Mouse (Mus musculus) CH12.LX (cell line): ENCODE measurements around the gene Me3. TPM values are rescaled to one million over a fixed set of nuclear protein-coding genes. Genes with fewer than 3 reads are reported as not detected.

Source experiments
- DNase-seq: peaks from one replicate; pipeline ENCODE4 v3.0.0-alpha.2; 2013; ENCODE audit errors: extremely low read depth
- H3K27ac ChIP-seq: 2 replicates; pipeline ENCODE4 v1.5.1; 2012; ENCODE audit warnings: low read depth, mild to moderate bottlenecking, control low read depth, moderate library complexity; ENCODE audit not compliant: insufficient read depth
- H3K27me3 ChIP-seq: replicated peaks from 2 replicates; pipeline ENCODE3; 2012; ENCODE audit warnings: inconsistent platforms
- H3K36me3 ChIP-seq, 2 experiments: replicated peaks in 1 of 2; 2 replicates each; pipeline versions ENCODE3 to v1.6.1; 2012; ENCODE audit warnings: inconsistent platforms in 1 of 2, low read length in 1 of 2, mild to moderate bottlenecking in 1 of 2, mixed read lengths in 1 of 2, moderate library complexity in 1 of 2; ENCODE audit not compliant: control insufficient read depth in 1 of 2, insufficient read depth in 1 of 2
- H3K4me1 ChIP-seq, 2 experiments: 2 replicates each; pipeline ENCODE4 v1.6.1; 2012; ENCODE audit warnings: inconsistent platforms in 1 of 2, moderate library complexity in 1 of 2; ENCODE audit not compliant: insufficient read depth in 2 of 2, control insufficient read depth in 1 of 2
- H3K4me2 ChIP-seq: 2 replicates; pipeline ENCODE4 v1.6.1; 2012; ENCODE audit warnings: low read depth, mild to moderate bottlenecking, control low read depth; ENCODE audit not compliant: poor library complexity, insufficient read depth, severe bottlenecking
- H3K4me3 ChIP-seq, 3 experiments: fragments of 150-350 bp in 1 of 3; sonication (generic) in 1 of 3; replicated peaks in 1 of 3; 2 replicates each; pipeline versions ENCODE3 to v1.5.1; 2011 to 2012; ENCODE audit warnings: low read depth in 2 of 3, low read length in 2 of 3, mild to moderate bottlenecking in 2 of 3, moderate library complexity in 2 of 3, control low read depth in 1 of 3, improper control_type of control experiment in 1 of 3, inconsistent platforms in 1 of 3, mixed read lengths in 1 of 3; ENCODE audit not compliant: poor library complexity in 1 of 3
- H3K79me2 ChIP-seq: replicated peaks from 2 replicates; pipeline ENCODE4 v1.6.1; 2012; ENCODE audit warnings: mild to moderate bottlenecking, moderate library complexity; ENCODE audit not compliant: control insufficient read depth, poor library complexity, insufficient read depth, severe bottlenecking; ENCODE audit errors: extremely low read depth
- H3K9ac ChIP-seq: 2 replicates; pipeline ENCODE4 v1.6.1; 2012; ENCODE audit warnings: low read depth, mild to moderate bottlenecking, control low read depth, moderate library complexity; ENCODE audit not compliant: insufficient read depth
- H3K9me3 ChIP-seq: replicated peaks from 2 replicates; pipeline ENCODE3; 2012; ENCODE audit warnings: low read length, inconsistent platforms, mixed read lengths
- BHLHE40 ChIP-seq: IDR thresholded peaks from 2 replicates; pipeline ENCODE4 v1.6.1; 2011; ENCODE audit warnings: mild to moderate bottlenecking, low read depth, low read length, improper control_type of control experiment
- CTCF ChIP-seq, 2 experiments: IDR thresholded peaks in 1 of 2; conservative IDR thresholded peaks in 1 of 2; 2 replicates each; pipeline ENCODE4 v1.5.1; 2011 to 2012; ENCODE audit warnings: low read depth in 2 of 2, low read length in 2 of 2, improper control_type of control experiment in 1 of 2, inconsistent platforms in 1 of 2, mild to moderate bottlenecking in 1 of 2, moderate library complexity in 1 of 2
- EP300 ChIP-seq: IDR thresholded peaks from 2 replicates; pipeline ENCODE4 v1.6.1; 2011; ENCODE audit warnings: low read length, improper control_type of control experiment
- ETS1 ChIP-seq: conservative IDR thresholded peaks from 2 replicates; pipeline ENCODE4 v1.6.1; 2012; ENCODE audit warnings: low read depth, mild to moderate bottlenecking, inconsistent platforms, low read length, improper control_type of control experiment, moderate library complexity
- GABPA ChIP-seq: IDR thresholded peaks from 2 replicates; pipeline ENCODE4 v1.6.1; 2012; ENCODE audit warnings: low read depth, low read length, improper control_type of control experiment, inconsistent platforms; ENCODE audit not compliant: insufficient replicate concordance
- KAT2A ChIP-seq: IDR thresholded peaks from 2 replicates; pipeline ENCODE4 v1.6.1; 2012; ENCODE audit warnings: low read length, improper control_type of control experiment, inconsistent platforms; ENCODE audit not compliant: insufficient replicate concordance
- MAZ ChIP-seq: IDR thresholded peaks from 2 replicates; pipeline ENCODE4 v1.6.1; 2012; ENCODE audit warnings: low read depth, mild to moderate bottlenecking, inconsistent platforms, low read length, improper control_type of control experiment, moderate library complexity
- MXI1 ChIP-seq: IDR thresholded peaks from 2 replicates; pipeline ENCODE4 v1.6.1; 2011; ENCODE audit warnings: mild to moderate bottlenecking, low read depth, low read length, improper control_type of control experiment
- MYC ChIP-seq: IDR thresholded peaks from 2 replicates; pipeline ENCODE4 v1.6.1; 2011; ENCODE audit warnings: low read depth, mild to moderate bottlenecking, improper control_type of control experiment, low read length
- NRF1 ChIP-seq: IDR thresholded peaks from 2 replicates; pipeline ENCODE4 v1.6.1; 2014; ENCODE audit warnings: low read depth, mild to moderate bottlenecking, inconsistent platforms, low read length, improper control_type of control experiment, moderate library complexity
- PAX5 ChIP-seq: IDR thresholded peaks from 2 replicates; pipeline ENCODE4 v1.6.1; 2012; ENCODE audit warnings: low read length, inconsistent platforms, mixed read lengths
- POLR2AphosphoS2 ChIP-seq: IDR thresholded peaks from 2 replicates; pipeline ENCODE4 v1.6.1; 2011; ENCODE audit warnings: low read depth, low read length, improper control_type of control experiment
- RCOR1 ChIP-seq: conservative IDR thresholded peaks from 2 replicates; pipeline ENCODE4 v1.6.1; 2012; ENCODE audit warnings: low read depth, mild to moderate bottlenecking, inconsistent platforms, low read length, improper control_type of control experiment
- SIN3A ChIP-seq: IDR thresholded peaks from 2 replicates; pipeline ENCODE4 v1.6.1; 2012; ENCODE audit warnings: low read length, improper control_type of control experiment, inconsistent platforms
- SMC3 ChIP-seq: IDR thresholded peaks from 2 replicates; pipeline ENCODE4 v1.6.1; 2011; ENCODE audit warnings: low read depth, low read length, improper control_type of control experiment
- TBP ChIP-seq: conservative IDR thresholded peaks from 2 replicates; pipeline ENCODE4 v1.6.1; 2011; ENCODE audit warnings: low read depth, low read length, improper control_type of control experiment
- TCF12 ChIP-seq: IDR thresholded peaks from 2 replicates; pipeline ENCODE4 v1.6.1; 2014; ENCODE audit warnings: low read depth, mild to moderate bottlenecking, inconsistent platforms, low read length, improper control_type of control experiment
- UBTF ChIP-seq: IDR thresholded peaks from 2 replicates; pipeline ENCODE4 v1.6.1; 2012; ENCODE audit warnings: low read depth, mild to moderate bottlenecking, inconsistent platforms, low read length, improper control_type of control experiment, moderate library complexity
- USF2 ChIP-seq: conservative IDR thresholded peaks from 2 replicates; pipeline ENCODE4 v1.6.1; 2011; ENCODE audit warnings: low read depth, low read length, improper control_type of control experiment
- ZMIZ1 ChIP-seq: IDR thresholded peaks from 2 replicates; pipeline ENCODE4 v1.6.1; 2012; ENCODE audit warnings: low read depth, mild to moderate bottlenecking, inconsistent platforms, low read length, improper control_type of control experiment
- dilution Hi-C: fragments of 300-500 bp; cut with MboI; formaldehyde crosslinking; loops from 2 replicates; pipeline ENCODE4 v1.14.3; 2020; ENCODE audit warnings: low sequenced_read_pairs; ENCODE audit not compliant: extremely low pct_unique_long_range_greater_than_20kb, extremely low pct_ligation_motif_present
- in situ Hi-C: fragments of 300-500 bp; cut with MboI; formaldehyde crosslinking; loops from 3 replicates; pipeline ENCODE4 v1.14.3; 2019; ENCODE audit warnings: low sequenced_read_pairs, low pct_ligation_motif_present, low pct_unique_long_range_greater_than_20kb, mixed read lengths
- polyA plus RNA-seq: library from polyadenylated mRNA; unstranded; fragments of >175 nt; gene quantifications from 2 replicates; pipeline ENCODE4 v1.2.1, GENCODE M21; 2012; ENCODE audit warnings: low read depth; ENCODE audit not compliant: insufficient read length
- total RNA-seq, 2 experiments: library from RNA; depleted of rRNA; stranded (reverse); fragments of 300-350 nt in 1 of 2; fragments of >200 nt in 1 of 2; gene quantifications; 2 replicates each; pipeline ENCODE4 v1.2.3; 2012 to 2014

The Me3 gene
- total and polyA plus RNA-seq, 3 experiments = not detected

DNA sequence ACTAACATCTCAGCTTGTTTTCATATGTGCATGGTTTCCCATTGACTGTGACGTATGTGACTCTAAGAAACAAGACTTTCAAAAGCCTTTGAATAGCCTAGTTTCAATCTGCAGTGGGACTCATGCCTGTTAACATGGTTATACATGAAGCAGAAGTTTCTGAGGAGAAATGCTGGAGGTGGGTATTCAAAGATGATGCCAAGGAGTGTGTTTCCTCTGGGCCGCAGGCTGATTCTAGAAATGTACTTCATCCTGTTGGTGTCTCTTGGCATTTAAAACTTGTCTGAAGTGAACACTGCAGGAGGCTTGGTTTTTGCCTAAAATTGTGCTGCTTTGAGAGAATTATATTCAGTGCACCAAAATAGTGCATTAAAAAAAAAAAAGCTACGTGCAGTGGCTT is 34.2 kb downstream of the Me3 start:
- DNase-seq = no peak
- Histone ChIP-seq H3K27me3 (no peaks in the 10 kb centered on the region), H3K9ac (no peak overlapping the region), H3K4me1 (peaks cover 12 to 21% of the 10 kb centered on the region in 2 experiments), H3K9me3 (no peaks in the 10 kb centered on the region), H3K79me2 (no peaks in the 10 kb centered on the region)
- no peak for TF ChIP-seq RCOR1
- no peak for TF ChIP-seq POLR2AphosphoS2
- TF ChIP-seq MAZ = no peak
- TF ChIP-seq CTCF (conservative IDR thresholded peaks at IDR 0.05 in 1 of 2, IDR thresholded peaks at IDR 0.05 in 1 of 2; ENCODE audit: low read depth in 2 of 2, low read length in 2 of 2) = no peak
- TF ChIP-seq ZMIZ1 = no peak
- TF ChIP-seq MYC = no peak
- no peak for TF ChIP-seq PAX5
- no peak for TF ChIP-seq TCF12
- TF ChIP-seq USF2 = no peak
- no peak for TF ChIP-seq SIN3A
- no peak for TF ChIP-seq EP300
- TF ChIP-seq, all 38 proteins: peak for 0
- dilution Hi-C loops = no loop called here
- Histone ChIP-seq H3K36me3 (no peaks in the 10 kb centered on the region), H3K4me2 (no peak overlapping the region), H3K4me3 (no peak overlapping the region), H3K27ac (no peak overlapping the region)
- in situ Hi-C loops = loop anchor here (25.0 kb wide), 1 partner anchor 171 kb away; no protein-coding TSS in a partner anchor

DNA sequence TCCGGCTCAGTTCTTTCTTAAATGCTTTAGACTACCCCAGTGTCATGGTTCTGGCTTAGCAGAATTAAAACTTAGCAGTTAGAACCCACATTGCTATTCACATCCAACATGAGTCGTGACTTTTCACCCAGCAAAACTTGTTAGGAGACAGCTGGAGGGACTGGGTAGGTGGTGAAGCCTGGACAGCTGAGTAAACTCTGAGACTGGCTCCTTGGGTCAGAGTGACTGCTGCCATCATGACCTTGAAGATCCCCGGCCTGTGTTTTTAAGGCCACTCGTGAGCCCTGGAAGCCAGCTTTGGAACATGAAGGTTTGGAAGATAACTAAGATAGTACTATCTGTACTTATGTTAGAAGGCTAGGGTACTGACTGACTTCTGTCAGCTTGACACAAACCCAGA is 35.4 kb downstream of the Me3 start:
- dilution Hi-C loops (no loop called here), in situ Hi-C loops (loop anchor here (25.0 kb wide), 1 partner anchor 170 kb away; no protein-coding TSS in a partner anchor)
- Histone ChIP-seq H3K4me1 (peaks cover 12 to 21% of the 10 kb centered on the region in 2 experiments), H3K27ac (no peak overlapping the region), H3K9me3 (no peaks in the 10 kb centered on the region), H3K4me2 (no peak overlapping the region), H3K9ac (no peak overlapping the region), H3K36me3 (no peaks in the 10 kb centered on the region), H3K27me3 (no peaks in the 10 kb centered on the region), H3K4me3 (no peak overlapping the region), H3K79me2 (no peaks in the 10 kb centered on the region)
- DNase-seq = no peak
- no peak for TF ChIP-seq UBTF
- no peak for TF ChIP-seq ETS1
- no peak for TF ChIP-seq NRF1
- TF ChIP-seq RCOR1 = no peak
- no peak for TF ChIP-seq KAT2A
- TF ChIP-seq MXI1 = no peak
- no peak for TF ChIP-seq CTCF (conservative IDR thresholded peaks at IDR 0.05 in 1 of 2, IDR thresholded peaks at IDR 0.05 in 1 of 2; ENCODE audit: low read depth in 2 of 2, low read length in 2 of 2)
- TF ChIP-seq USF2 = no peak
- TF ChIP-seq SIN3A = no peak
- TF ChIP-seq MYC = no peak
- TF ChIP-seq TBP = no peak
- no peak for TF ChIP-seq TCF12
- no peak for TF ChIP-seq SMC3
- no peak for TF ChIP-seq BHLHE40
- TF ChIP-seq GABPA = no peak
- TF ChIP-seq, all 38 proteins: peak for 0
